Mouse (Mus musculus) brain, adult 2 months (tissue): Measurements from ENCODE around the gene Riiad1.

Experiments
- DNase-seq: peaks from one replicate; pipeline ENCODE4 v3.0.0; 2011; ENCODE audit warnings: low read depth, low spot score

The Riiad1 gene

DNA sequence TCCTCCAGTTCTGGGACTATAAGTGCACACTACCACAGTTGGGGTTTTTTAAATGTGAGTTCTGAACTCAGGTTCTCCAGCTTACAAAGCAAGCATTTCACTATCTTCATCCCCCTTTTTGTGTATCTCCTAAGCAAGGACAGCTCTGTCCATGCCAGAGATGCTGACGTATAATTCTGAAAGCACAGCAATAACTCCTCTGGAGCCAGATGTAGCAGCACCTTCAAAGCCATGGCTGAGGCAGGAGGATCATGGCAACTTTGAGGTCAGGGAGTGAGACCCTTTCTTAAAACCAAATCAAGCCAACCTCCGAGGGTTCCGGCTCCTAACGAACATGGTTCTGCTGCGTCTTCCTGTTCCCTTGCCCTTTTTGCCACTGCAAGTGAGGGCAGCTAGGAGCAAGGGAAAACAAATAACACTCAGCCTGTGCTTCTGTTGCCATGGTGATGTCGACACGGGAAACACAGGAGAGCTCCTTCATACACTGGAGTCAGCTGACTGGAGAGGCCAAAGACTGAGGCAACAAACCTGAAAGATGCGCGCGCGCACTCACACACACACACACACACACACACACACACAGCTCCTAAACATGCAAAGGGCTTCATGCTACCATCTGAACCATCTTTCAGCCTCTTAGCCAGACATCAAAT is 16.1 kb downstream of the Riiad1 start:
- DNase-seq, result peak; percentile 85

DNA sequence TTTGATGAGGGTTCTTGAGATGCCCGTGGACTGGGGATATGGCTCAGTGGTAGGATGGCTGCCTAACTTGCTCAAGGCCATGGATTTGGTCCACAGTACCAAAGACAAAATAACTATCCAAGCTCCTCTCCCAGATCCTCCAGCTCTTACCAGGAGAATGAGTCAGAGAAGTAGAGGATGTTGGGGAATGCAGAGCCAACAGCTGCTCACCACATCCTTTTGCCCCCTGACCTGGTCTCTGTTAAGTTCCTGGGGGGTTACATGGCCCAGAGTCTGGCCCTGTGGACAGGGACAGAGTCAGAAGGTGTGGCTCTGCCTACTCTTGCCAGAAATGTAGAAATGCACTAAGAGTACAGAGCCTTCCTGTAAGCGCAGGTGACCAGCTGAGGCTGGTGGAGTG is 20.3 kb downstream of the Riiad1 start:
- DNase-seq, result no peak

GRCm38 (mm10) chr3:94457055-94457454 is 23.1 kb downstream of the Riiad1 start:
- DNase-seq, result no peak

- DNase-seq, result peak; percentile 96
Measured at GRCm38 (mm10) chr3:94456529-94457000, 23.6 kb downstream of the Riiad1 start.

DNA sequence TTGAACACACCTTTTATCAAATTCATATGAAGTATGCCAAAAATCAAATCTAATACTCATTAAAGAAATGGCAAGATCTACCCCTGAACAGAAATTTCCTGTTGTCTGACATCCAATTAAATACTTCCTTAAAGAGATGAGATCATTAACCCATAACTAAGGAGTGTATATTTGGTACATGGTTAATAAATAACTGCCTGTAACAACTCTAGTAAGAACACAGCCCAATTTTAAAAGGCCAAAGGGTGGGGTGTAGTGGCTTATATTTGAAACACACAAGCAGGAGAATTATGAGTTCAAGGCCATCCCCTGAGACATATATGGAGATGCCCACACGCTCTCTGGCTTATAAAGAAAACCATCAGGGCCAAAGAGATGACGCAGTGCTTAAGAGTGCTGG is 30.8 kb downstream of the Riiad1 start:
- no peak for DNase-seq

DNA sequence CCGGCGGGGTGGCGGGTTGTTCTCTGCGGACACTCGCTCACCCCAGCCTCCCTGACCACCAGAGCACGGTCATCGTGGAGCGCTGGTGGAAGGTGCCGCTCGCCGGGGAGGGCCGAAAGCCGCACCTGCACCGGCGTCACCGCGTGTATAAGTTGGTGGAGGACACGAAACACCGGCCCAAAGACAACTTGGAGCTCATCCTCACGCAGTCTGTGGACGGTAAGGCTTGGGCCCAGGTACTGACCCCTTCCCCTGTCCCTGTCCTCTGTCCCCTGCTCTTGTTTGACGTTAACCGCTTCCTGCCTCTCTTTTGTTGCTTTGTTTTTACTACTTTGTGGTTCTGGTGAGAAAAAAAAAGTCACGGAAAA is 36.6 kb downstream of the Riiad1 start, which contains the start of gene Oaz3:
Gene Oaz3, minus strand, starts transcription at position 319 of the 368 bp plus-strand sequence.
- DNase-seq, result no peak

- peak; percentile 96 for DNase-seq
Measured at GRCm38 (mm10) chr3:94442951-94443596, 37.1 kb downstream of the Riiad1 start, which contains the start of gene Mrpl9. Gene Mrpl9 (plus strand): TSS chr3:94443318.

GRCm38 (mm10) chr3:94441182-94441581 is 39.0 kb downstream of the Riiad1 start:
- DNase-seq, result peak; percentile 46

DNA sequence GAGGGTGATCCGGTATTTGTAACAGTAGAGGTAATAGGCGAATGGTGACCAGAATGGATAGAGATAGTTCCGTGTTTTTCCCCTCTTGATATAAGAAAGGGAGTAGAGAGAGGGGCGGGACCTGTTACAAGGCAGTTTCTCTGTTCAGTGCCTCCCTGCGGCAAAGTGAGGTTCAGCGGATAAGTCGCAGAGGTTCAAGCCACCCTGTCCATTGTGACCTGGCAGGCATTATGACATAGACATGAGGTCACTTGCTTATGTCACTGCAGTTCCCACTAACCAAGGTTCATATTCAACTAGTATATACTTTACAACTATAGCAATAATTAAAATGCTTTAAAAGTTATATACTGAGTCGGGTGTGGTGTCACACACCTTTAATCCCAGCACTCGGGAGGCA is 43.7 kb downstream of the Riiad1 start:
- no peak for DNase-seq

DNA sequence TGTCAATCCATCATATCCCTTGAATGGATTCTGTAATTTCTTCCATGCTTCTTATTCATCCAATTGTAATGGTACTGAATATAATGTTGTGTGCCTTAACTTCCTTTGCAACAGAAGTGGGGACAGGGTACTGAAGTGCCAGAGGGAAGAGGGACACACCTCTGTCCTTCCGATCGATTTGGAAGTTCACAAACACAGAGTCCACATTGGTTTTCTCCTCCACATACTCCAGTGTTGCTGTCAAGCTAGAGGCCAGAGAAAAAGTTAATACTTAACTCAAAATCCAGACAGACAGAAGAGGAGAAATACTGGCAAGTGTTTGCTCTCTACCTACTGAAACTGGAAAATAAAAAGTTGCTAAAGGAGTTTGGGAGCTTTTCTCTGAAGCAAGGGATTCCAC is 45.8 kb downstream of the Riiad1 start:
- DNase-seq, result no peak

- DNase-seq, result no peak
Measured at GRCm38 (mm10) chr3:94430980-94431379, 49.2 kb downstream of the Riiad1 start.
